Mouse (Mus musculus) erythroblast, embryonic 14.5 days (primary cell): ENCODE data around the gene Slc5a5.

Experiments used
- GATA1 ChIP-seq: IDR thresholded peaks from 2 replicates; pipeline ENCODE4 v1.6.1; 2012; ENCODE audit warnings: low read length, inconsistent platforms, mixed read lengths
- TAL1 ChIP-seq: IDR thresholded peaks from 3 replicates; pipeline ENCODE4 v1.6.1; 2012; ENCODE audit warnings: low read length, inconsistent platforms, mixed read lengths

DNA sequence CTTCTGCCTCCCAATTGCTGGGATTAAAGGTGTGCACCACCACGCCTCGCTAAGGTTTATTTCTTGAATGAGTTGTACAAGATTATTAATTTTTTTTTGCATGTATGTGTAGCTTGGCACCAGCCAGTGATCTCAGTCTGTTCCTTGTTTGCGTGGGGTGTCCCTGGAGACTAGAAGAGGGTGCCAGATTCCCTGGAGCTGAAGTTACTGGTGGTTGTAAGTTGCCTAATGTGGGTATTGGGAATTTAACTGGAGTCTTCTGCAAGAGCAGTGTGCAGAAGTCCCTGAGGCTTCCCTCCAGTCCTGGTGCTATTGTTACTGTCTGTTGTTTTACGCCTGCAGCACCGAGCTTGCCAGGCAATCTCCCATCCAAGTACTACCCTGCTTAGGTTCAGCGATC lies 44.6 kb upstream of the Slc5a5 start:
- TF ChIP-seq GATA1, result no peak
- TF ChIP-seq TAL1, result no peak
